Mouse (Mus musculus) lung, adult 2 months (tissue): ENCODE measurements at regions not wholly inside any gene's neighbourhood (a gene's known extent, or its start where the extent isn't known, plus 50 kb on each side); places are given as distances from the start of the nearest gene placed in this dataset.

Experiments
- CTCF ChIP-seq: fragments of 200-500 bp; IDR thresholded peaks from 2 replicates; pipeline ENCODE4 v1.5.1; 2011; ENCODE audit warnings: mild to moderate bottlenecking, low read length, control low read depth; ENCODE audit not compliant: insufficient read depth
- POLR2A ChIP-seq: fragments of 200-500 bp; IDR thresholded peaks from 2 replicates; pipeline ENCODE4 v1.6.1; 2011; ENCODE audit warnings: low read depth, mild to moderate bottlenecking, control low read depth, low read length, borderline replicate concordance; ENCODE audit errors: extremely low read depth

DNA sequence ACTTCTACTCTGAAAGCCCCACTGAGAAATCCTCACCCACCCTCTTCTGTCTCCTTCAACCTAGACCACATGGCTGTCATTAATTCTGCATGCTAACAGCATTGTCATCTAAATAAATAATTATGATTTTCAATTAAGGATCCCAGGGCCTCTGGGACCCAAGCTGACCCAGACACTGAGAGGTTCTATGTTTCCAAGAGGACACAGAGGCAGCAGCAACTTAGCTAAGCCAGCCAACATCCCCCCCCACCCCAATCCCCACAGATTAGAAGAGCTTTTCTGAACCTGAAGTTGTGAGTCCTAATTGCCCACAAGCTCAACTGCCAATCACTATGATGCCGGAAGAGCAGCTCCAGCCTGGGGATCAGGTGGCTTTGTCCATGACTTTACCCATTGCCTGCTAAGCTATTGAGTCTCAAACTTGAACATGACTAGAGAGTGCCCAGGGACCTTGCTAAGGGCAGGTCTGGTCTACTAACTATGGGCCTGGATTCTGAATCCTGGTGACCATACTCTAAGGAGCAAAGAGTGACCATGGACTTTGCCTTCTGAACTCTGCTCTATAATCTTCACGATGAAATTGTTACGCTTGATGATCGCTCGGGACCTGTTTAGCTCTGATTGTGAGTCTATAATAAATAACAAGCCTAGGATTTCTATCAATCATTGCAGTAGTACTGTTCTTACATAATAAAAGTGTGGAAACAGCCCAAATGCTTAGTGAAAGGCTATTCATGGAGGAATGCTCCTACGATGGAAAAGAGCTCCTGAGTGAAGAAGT, 115.4 kb downstream of the Dmrta2 start:
- TF ChIP-seq CTCF (no peak), POLR2A (no peak)
